Mouse (Mus musculus) lung, postnatal 0 days (tissue): ENCODE measurements at regions not wholly inside any gene's neighbourhood (a gene's known extent, or its start where the extent isn't known, plus 50 kb on each side); places are given as distances from the start of the nearest gene placed in this dataset.

Experiments used
- CTCF ChIP-seq: IDR thresholded peaks from 2 replicates; pipeline ENCODE4 v1.5.1; 2016; ENCODE audit warnings: antibody characterized with exemption, mild to moderate bottlenecking
- EP300 ChIP-seq: IDR thresholded peaks from 2 replicates; pipeline ENCODE4 v1.6.1; 2016; ENCODE audit warnings: antibody characterized with exemption, mild to moderate bottlenecking, control low read depth

DNA sequence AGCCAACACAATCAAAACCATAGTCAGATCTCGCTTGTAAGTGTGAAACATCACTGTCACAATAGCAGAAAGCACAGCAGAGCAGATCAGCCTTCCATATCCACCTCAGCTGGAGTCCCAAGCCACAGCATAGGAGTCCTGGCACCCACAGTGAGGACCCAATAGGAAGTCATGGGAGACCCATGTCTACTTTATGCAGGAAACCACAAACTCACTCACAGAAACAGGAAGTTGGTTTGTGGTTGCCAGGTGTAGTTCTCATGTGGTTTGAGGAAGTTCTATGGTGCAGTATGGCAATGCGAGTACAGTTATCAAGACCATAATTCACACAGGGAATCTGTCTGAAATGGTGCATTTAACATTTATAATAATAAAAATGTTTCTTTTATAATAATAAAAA is 77.6 kb upstream of the Kctd3 start:
- TF ChIP-seq EP300, result no peak
- TF ChIP-seq CTCF, result no peak
